Mouse (Mus musculus) adrenal gland, adult 8-10 months (tissue): ENCODE results near the gene Spc24. TPM values are rescaled to one million over a fixed set of nuclear protein-coding genes. Genes with fewer than 3 reads are reported as not detected.

Experiments used
- DNase-seq: peaks from one replicate; pipeline ENCODE4 v3.0.0; 2022
- microRNA-seq, 2 experiments: library from miRNA; unstranded; fragments of <30 nt; microRNA quantifications; one replicate each; pipeline ENCODE4 v1.2.0; 2022
- total RNA-seq, 4 experiments: library from RNA; stranded (reverse); gene quantifications; 2 replicates each; pipeline ENCODE4 v1.2.4; 2022

The Spc24 gene
- total RNA-seq, 4 experiments from 2014 or later = 0.32 to 4.9 (median 2.1) TPM

DNA sequence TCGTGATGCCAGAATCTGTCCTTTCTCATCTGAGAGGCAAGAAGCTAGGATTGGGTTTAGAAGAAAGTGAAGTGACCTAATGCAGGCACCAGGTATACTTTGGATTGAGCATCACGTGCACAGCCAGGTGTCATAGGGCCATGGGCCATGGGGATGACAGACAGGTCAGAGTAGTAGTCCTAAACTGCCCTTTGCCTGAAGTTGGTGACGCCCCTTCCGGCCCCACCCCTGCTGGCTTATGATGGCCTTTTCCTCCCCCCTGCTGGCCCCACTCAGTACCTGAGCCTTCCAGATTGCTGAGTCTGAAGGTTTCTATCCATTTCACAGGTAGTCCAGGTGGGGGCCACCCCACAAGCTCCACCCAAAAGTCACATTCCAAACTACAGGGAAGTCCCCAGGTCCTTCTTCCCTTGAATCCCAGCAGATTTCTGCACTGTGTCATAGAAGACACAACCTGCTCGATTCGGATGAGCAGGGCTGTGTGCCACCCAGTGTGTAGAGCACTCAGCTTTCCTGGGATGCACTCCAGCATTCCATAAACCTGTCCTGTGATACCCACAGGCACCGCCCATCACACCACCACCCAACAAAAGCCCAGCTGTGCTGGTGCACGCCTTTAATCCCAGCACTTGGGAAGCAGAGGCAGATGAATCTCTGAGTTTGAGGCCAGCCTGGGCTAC lies 53.4 kb downstream of the Spc24 start:
- no peak for DNase-seq

DNA sequence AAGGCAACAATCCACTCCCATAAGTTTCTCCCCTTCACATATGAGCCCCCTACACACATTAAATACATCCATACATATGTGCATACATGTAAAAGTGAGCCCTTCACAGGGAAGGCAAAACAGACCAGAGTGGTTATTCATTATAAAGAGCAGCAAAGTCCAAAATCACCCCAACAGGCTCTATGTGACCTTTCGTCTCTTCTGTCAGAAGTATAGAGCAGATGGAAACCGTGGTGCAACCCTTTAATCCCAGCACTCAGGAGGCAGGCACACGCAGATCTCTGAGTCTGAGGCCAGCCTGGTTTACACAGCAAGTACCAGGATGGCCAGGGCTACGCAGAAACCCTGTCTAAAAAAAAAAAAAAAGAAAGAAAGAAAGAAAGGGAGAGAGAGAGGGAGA lies 54.0 kb downstream of the Spc24 start:
- DNase-seq = no peak

Small RNA genes within 50 kb of the gene (microRNA-seq; reads per million reads assigned to microRNA genes)
- 4.6 to 7.5 reads per million in 2 experiments for gene Mir7083

Other genes with a start within 250 kb of the Spc24 start
- 1 to 10 TPM in 3 of 4 experiments, under 1 TPM in 1; 0.77 to 2.3 (median 1.6) TPM for gene AB124611, start 234.1 kb downstream of the Spc24 start, total RNA-seq
- 10 to 100 TPM; 37.7 to 59.2 (median 52.6) TPM for gene Carm1, start 213.4 kb downstream of the Spc24 start, total RNA-seq
- gene Timm29, start 167.6 kb downstream of the Spc24 start, total RNA-seq = 10 to 100 TPM; 61.4 to 80.6 (median 69.3) TPM
- 10 to 100 TPM; 33.2 to 52.0 (median 44.1) TPM for gene Yipf2, start 167.5 kb downstream of the Spc24 start, total RNA-seq
- gene Smarca4, start 144.1 kb downstream of the Spc24 start, total RNA-seq = 10 to 100 TPM; 78.6 to 92.0 (median 80.9) TPM
- gene Ldlr, start 36.8 kb downstream of the Spc24 start, total RNA-seq = 100 to 1,000 TPM; 102 to 164 (median 147) TPM
- 10 to 100 TPM; 35.0 to 58.9 (median 47.5) TPM for gene Kank2, start 38.4 kb upstream of the Spc24 start, total RNA-seq
- gene Angptl8, start 75.2 kb upstream of the Spc24 start, total RNA-seq = 10 to 100 TPM in 2 of 4 experiments, 1 to 10 TPM in 2; 1.5 to 12.0 (median 7.7) TPM
- 10 to 100 TPM; 34.3 to 80.5 (median 56.4) TPM for gene Dock6, start 92.3 kb upstream of the Spc24 start, total RNA-seq
- 10 to 100 TPM; 43.1 to 64.6 (median 48.1) TPM for gene Rab3d, start 157.9 kb upstream of the Spc24 start, total RNA-seq
- gene Ccdc159, start 167.2 kb upstream of the Spc24 start, total RNA-seq = 10 to 100 TPM in 3 of 4 experiments, 1 to 10 TPM in 1; 8.6 to 27.3 (median 17.7) TPM
- gene Tmem205, start 167.3 kb upstream of the Spc24 start, total RNA-seq = 100 to 1,000 TPM; 375 to 588 (median 495) TPM
- 10 to 100 TPM; 19.6 to 44.0 (median 32.1) TPM for gene Plppr2, start 176.7 kb upstream of the Spc24 start, total RNA-seq
- 10 to 100 TPM; 17.5 to 22.5 (median 20.0) TPM for gene Swsap1, start 195.5 kb upstream of the Spc24 start, total RNA-seq
- gene Epor, start 203.2 kb upstream of the Spc24 start, total RNA-seq = 1 to 10 TPM; 1.2 to 4.7 (median 2.0) TPM
- 10 to 100 TPM; 23.7 to 72.6 (median 49.6) TPM for gene Rgl3, start 229.1 kb upstream of the Spc24 start, total RNA-seq
- gene Ccdc151, start 242.3 kb upstream of the Spc24 start, total RNA-seq = 1 to 10 TPM in 3 of 4 experiments, under 1 TPM in 1; 0.81 to 2.8 (median 1.4) TPM
- 100 to 1,000 TPM; 167 to 190 (median 180) TPM for gene Prkcsh, start 242.5 kb upstream of the Spc24 start, total RNA-seq